Mouse (Mus musculus) limb, embryonic 14.5 days (tissue): ENCODE data around the gene Trappc13. TPM values are rescaled to one million over a fixed set of nuclear protein-coding genes. Genes with fewer than 3 reads are reported as not detected.

ENCODE experiments used
- ATAC-seq: fragments of 200-750 bp; cut with Nextera tagmentation; 2 replicates; pipeline ENCODE4 v1.8.0; 2017; ENCODE audit warnings: low read depth, moderate number of reproducible peaks, moderate TSS enrichment; ENCODE audit not compliant: low FRiP score
- DNase-seq: peaks from one replicate; pipeline ENCODE4 v3.0.0-alpha.2; 2015; ENCODE audit warnings: low spot score
- H3K27ac ChIP-seq: fragments of 300-500 bp; sonication (generic); replicated peaks from 2 replicates; pipeline ENCODE4 v1.5.1; 2014; ENCODE audit warnings: low read depth, mild to moderate bottlenecking, low read length, moderate library complexity, mixed read lengths
- H3K27me3 ChIP-seq: fragments of 300-500 bp; sonication (generic); 2 replicates; pipeline ENCODE4 v1.6.1; 2014; ENCODE audit warnings: low read length, mixed read lengths; ENCODE audit not compliant: control insufficient read depth, insufficient read depth
- H3K36me3 ChIP-seq: fragments of 300-500 bp; sonication (generic); 2 replicates; pipeline ENCODE4 v1.6.1; 2014; ENCODE audit warnings: mild to moderate bottlenecking, low read length, moderate library complexity, mixed read lengths; ENCODE audit not compliant: control insufficient read depth, insufficient read depth
- H3K4me1 ChIP-seq: fragments of 300-500 bp; sonication (generic); 2 replicates; pipeline ENCODE4 v1.6.1; 2014; ENCODE audit warnings: antibody characterized with exemption, low read length, mixed read lengths; ENCODE audit not compliant: control insufficient read depth, insufficient read depth
- H3K4me2 ChIP-seq: fragments of 300-500 bp; sonication (generic); replicated peaks from 2 replicates; pipeline ENCODE4 v1.6.1; 2014; ENCODE audit warnings: low read depth, mild to moderate bottlenecking, low read length, moderate library complexity; ENCODE audit not compliant: severe bottlenecking
- H3K4me3 ChIP-seq: fragments of 300-500 bp; sonication (generic); replicated peaks from 2 replicates; pipeline ENCODE4 v1.5.1; 2014; ENCODE audit warnings: low read length
- H3K9ac ChIP-seq: fragments of 300-500 bp; sonication (generic); 2 replicates; pipeline ENCODE4 v1.6.1; 2014; ENCODE audit warnings: mild to moderate bottlenecking, low read depth, low read length, moderate library complexity; ENCODE audit not compliant: severe bottlenecking
- H3K9me3 ChIP-seq: fragments of 300-500 bp; sonication (generic); 2 replicates; pipeline ENCODE4 v1.6.1; 2016; ENCODE audit warnings: low read length; ENCODE audit not compliant: control insufficient read depth
- POLR2A ChIP-seq: fragments of 200-500 bp; IDR thresholded peaks from 2 replicates; pipeline ENCODE4 v1.8.0; 2012; ENCODE audit warnings: inconsistent platforms, mild to moderate bottlenecking, moderate library complexity, borderline replicate concordance; ENCODE audit not compliant: insufficient read depth, insufficient read length; ENCODE audit errors: extremely low read depth
- WGBS: fragments of 180-500 bp; shearing (Covaris S2); extraction: QIAGEN DNeasy Blood & Tissue Kit; methylation state at CpG from one replicate; pipeline ENCODE4 v1.1.7; 2014; 5-methylcytosine and 5-hydroxymethylcytosine counted together
- polyA plus RNA-seq, 2 experiments: library from polyadenylated mRNA; depleted of rRNA in 1 of 2; stranded (reverse) in 1 of 2; unstranded in 1 of 2; fragments of >200 nt; fragmentation: Nextera tagmentation in 1 of 2; extraction: Ambion mirVana in 1 of 2; gene quantifications; 2 replicates each; pipeline versions ENCODE4 v1.2.1 to v1.2.3; 2012 to 2014

Gene Trappc13
- polyA plus RNA-seq, 2 experiments, result 23.4 to 43.9 TPM

DNA sequence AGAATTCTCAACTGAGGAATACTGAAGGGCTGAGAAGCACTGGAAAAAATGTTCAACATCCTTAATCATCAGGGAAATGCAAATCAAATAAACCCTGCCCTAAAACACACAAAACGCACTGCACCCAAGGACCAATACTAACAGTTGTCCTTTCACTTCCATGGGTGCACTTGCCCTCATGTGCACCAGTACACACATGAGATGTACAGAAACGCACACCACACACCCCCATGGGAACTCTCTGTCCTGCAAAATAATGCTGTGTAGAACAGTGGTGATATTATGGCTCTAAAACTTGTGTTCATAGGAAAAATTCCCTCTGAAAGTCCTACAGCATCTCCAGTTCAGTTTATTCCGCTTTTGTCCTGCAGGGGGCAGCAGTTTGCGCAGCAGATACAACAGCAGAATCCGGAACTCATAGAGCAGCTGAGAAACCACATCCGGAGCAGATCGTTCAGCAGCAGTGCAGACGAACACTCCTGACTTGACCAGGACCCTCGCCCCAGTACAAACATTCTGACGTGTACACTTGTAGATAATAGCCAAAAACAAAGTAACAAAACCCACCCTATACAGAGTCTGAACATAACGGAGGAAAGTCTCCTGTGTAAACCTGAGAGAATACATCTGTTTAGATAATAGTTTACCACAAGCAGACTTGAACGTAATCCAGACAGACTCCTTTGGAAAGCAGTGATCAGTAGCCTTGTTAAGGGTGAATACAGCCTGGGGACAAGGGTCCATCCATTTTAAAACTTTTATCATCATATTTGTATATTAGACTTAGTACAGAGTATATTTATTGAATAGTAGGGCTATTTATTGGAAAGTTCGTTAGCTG lies 38.7 kb downstream of the Trappc13 start:
- Histone ChIP-seq H3K27me3 (no peaks in the 10 kb centered on the region), H3K36me3 (peaks cover 42% of the 10 kb centered on the region), H3K9ac (no peak overlapping the region), H3K4me1 (no peaks in the 10 kb centered on the region), H3K9me3 (no peaks in the 10 kb centered on the region), H3K4me3 (no peak overlapping the region), H3K4me2 (no peak overlapping the region), H3K27ac (no peak overlapping the region)
- TF ChIP-seq POLR2A, result no peak
- ATAC-seq (no peak), DNase-seq (peak; percentile 64)
- WGBS, result 41% methylated on average over 13 of the region's 13 CpGs

DNA sequence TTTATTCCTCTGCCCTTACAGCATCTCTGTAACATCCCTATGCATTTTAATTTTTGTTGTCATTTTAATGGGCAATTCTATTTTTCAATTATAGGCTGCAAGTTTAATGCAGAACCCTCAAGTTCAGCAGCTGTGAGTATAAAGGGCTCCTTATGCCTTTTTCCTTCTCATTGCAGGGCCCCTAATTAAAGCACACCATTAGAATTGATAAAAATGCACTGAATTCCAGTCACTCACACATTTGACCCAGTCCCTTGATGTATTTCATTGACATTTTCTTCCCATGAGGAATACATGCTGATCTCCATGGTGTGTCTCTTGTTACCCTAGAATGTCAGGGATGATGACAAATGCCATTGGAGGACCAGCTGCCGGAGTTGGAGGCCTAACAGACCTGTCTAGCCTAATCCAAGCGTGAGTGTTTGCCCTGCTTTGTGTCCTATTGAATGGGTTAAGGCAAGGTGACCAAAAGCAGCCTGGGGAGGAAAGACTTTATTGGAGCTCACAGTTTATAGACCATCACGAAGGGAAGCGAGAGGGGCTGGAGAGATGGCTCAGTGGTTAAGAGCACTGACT lies 43.7 kb downstream of the Trappc13 start:
- Histone ChIP-seq H3K9me3 (no peaks in the 10 kb centered on the region), H3K36me3 (peaks cover 18% of the 10 kb centered on the region), H3K4me3 (no peak overlapping the region), H3K9ac (no peak overlapping the region), H3K4me1 (no peaks in the 10 kb centered on the region), H3K4me2 (no peak overlapping the region), H3K27ac (no peak overlapping the region), H3K27me3 (no peaks in the 10 kb centered on the region)
- DNase-seq (no peak), ATAC-seq (no peak)
- WGBS, result 76% methylated on average over 4 of the region's 4 CpGs
- no peak for TF ChIP-seq POLR2A

DNA sequence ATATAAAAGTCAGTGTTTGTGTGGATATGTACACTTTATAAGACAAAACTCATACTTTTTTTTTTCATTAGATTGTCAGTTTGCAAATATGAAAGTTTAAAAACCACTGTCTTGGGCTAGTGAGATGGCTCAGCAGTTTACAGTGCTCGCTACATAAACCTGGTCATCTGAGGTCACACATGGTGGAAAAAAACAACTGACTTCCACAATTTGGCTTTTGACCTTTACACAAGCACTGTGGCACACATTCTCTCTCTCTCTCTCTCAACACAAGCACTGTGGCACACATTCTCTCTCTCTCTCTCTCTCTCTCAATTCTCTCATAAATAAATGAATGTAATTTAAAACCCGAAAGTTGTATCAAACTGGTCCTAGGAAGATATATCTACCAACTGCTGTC lies 45.7 kb downstream of the Trappc13 start:
- ATAC-seq (no peak), DNase-seq (no peak)
- no peaks in the 10 kb centered on the region for H3K4me1 ChIP-seq
- no peak for TF ChIP-seq POLR2A
- H3K4me3 ChIP-seq, result no peak overlapping the region
- no peak overlapping the region for H3K27ac ChIP-seq
- no peaks in the 10 kb centered on the region for H3K9me3 ChIP-seq
- H3K9ac ChIP-seq, result no peak overlapping the region
- no peaks in the 10 kb centered on the region for H3K27me3 ChIP-seq
- no peak overlapping the region for H3K4me2 ChIP-seq
- 86% methylated on average over 2 of the region's 2 CpGs for WGBS
- peaks cover 18% of the 10 kb centered on the region for H3K36me3 ChIP-seq

DNA sequence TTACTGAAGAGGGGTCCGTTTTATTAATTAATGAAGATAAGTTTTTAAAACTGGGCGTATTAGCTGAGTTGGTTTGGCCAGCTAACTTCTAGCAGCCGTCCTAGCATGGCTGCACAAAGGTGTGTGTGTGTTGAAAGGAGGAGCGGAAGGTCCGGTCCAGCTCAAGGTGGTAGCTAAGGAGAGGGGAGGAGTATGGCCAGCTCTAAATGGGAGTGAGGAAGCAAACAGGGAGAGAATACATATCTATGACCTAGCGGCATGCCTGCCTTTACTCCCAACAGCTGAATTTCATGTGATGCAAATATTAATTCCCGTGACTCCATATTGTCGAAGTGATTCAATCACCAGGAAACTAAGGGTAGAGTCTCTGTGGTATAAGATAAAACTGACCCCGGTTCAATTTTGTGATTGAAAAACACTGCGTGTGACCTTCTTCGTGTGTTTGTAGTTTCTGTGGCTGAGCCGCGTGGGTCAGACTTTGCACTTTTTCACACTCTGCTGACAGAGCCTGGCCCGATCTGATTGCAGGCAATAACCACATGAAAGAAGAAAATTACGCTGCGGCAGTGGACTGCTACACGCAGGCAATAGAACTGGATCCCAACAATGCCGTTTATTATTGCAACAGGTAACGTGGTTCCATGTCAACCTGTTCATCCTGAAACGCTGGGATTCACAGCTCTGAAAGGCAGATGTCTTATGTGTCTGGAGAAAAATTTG lies 54.4 kb downstream of the Trappc13 start:
- H3K4me1 ChIP-seq, result no peaks in the 10 kb centered on the region
- TF ChIP-seq POLR2A, result no peak
- H3K4me3 ChIP-seq, result no peak overlapping the region
- ATAC-seq (no peak), DNase-seq (no peak)
- H3K27me3 ChIP-seq, result no peaks in the 10 kb centered on the region
- no peak overlapping the region for H3K27ac ChIP-seq
- peaks cover 10% of the 10 kb centered on the region; the same call in 1 of the 2 replicates for H3K36me3 ChIP-seq
- 91% methylated on average over 20 of the region's 20 CpGs for WGBS
- no peak overlapping the region for H3K4me2 ChIP-seq
- no peak overlapping the region for H3K9ac ChIP-seq
- no peaks in the 10 kb centered on the region for H3K9me3 ChIP-seq

DNA sequence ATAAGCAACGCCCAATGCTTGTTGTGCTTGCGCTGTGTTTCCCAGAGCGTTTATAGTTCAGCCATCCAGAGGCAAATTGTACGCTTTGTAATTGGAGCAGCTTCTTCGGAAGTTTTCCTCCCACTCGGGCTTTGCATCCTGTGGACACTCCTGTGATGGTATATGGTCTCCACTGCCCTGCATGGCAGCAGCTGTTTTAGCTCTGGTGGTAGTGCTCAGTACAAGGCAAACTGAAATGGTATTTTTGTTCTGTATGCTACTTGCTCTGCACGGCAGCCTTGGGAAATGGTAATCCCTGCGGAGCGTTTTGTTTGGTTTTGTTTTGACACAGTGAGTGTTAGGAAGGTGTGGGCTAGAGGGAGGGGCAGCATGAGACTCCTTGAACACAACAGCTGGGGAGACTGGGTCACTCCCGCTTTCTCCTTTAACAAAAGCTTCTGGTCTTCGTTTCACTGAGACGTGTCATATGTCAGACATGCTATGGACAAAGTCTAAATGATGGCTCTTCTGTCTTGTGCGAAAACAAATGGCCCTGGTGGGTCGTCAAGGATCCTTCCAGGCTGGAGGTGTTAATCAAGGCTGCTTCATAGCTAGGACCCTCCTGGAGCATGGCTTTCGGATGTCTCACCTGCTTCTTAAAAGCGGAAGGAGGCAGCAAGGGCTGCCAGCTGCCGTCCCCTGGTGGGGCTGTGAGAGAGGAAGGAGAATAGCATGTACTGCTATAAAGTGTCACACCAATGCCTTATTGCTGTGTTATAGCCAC lies 56.0 kb downstream of the Trappc13 start:
- H3K4me2 ChIP-seq, result no peak overlapping the region
- no peak for TF ChIP-seq POLR2A
- H3K36me3 ChIP-seq, result peaks cover 14% of the 10 kb centered on the region; the same call in 1 of the 2 replicates
- no peak overlapping the region for H3K27ac ChIP-seq
- H3K4me1 ChIP-seq, result no peaks in the 10 kb centered on the region
- H3K4me3 ChIP-seq, result no peak overlapping the region
- ATAC-seq, result peak; percentile 47; the same call in 1 of the 2 replicates
- H3K9me3 ChIP-seq, result no peaks in the 10 kb centered on the region
- H3K27me3 ChIP-seq, result no peaks in the 10 kb centered on the region
- H3K9ac ChIP-seq, result no peak overlapping the region
- no peak for DNase-seq
- WGBS, result 50% methylated on average over 17 of the region's 17 CpGs
